Mouse (Mus musculus): ENCODE measurements around the gene Trpm7.

DNA sequence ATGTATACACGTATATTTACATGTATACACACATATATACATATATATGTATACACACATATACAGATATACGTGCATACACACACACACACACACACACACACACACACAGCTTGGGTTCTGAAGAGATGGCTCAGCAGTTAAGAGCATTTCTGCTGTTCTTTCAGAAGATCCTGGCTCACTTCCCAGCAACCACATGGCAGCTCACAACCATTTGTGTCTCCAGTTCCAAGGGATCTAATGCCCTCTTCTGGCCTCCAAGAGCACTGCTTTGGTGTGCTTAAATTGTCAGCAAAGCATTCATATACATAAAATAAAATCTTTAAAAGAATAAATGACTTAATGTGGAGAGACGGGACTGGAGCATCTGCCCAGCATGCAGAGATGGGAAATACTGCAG, 93.6 kb downstream of the Trpm7 start:
- no peak for TF ChIP-seq POLR2A (IDR thresholded peaks at IDR 0.05; ENCODE audit: extremely low read depth, insufficient read depth, low read length)
- peak; percentile 54 for TF ChIP-seq CTCF (IDR thresholded peaks at IDR 0.05; ENCODE audit: extremely low read depth, insufficient read depth, low read length)
